Mouse (Mus musculus) thymus, postnatal 0 days (tissue): ENCODE measurements around the gene Oas2. TPM values are rescaled to one million over a fixed set of nuclear protein-coding genes. Genes with fewer than 3 reads are reported as not detected.

Experiments
- DNase-seq: peaks from one replicate; pipeline ENCODE4 v3.0.0-alpha.2; 2015; ENCODE audit warnings: low spot score
- polyA plus RNA-seq: library from polyadenylated mRNA; unstranded; fragments of >200 nt; fragmentation: Nextera tagmentation; extraction: Ambion mirVana; gene quantifications from 2 replicates; pipeline ENCODE4 v1.2.1, GENCODE M21; 2015

The Oas2 gene
- polyA plus RNA-seq, 1 experiment from 2014 or later: 0.86 TPM

- peak; percentile 53 for DNase-seq
These were observed 52.8 kb downstream of the Oas2 start for GRCm38 (mm10) chr5:120696865-120697264.

- peak; percentile 51 for DNase-seq
These were observed 53.5 kb downstream of the Oas2 start for GRCm38 (mm10) chr5:120696057-120696743.

GRCm38 (mm10) chr5:120694695-120695074 is 55.0 kb downstream of the Oas2 start:
- no peak for DNase-seq

GRCm38 (mm10) chr5:120693931-120694694 is 55.5 kb downstream of the Oas2 start:
- no peak for DNase-seq

- DNase-seq: no peak
These were observed 57.6 kb downstream of the Oas2 start for GRCm38 (mm10) chr5:120692034-120692433.

GRCm38 (mm10) chr5:120690417-120690816 is 59.2 kb downstream of the Oas2 start:
- no peak for DNase-seq

- DNase-seq: peak; percentile 61
These were observed 61.2 kb downstream of the Oas2 start for GRCm38 (mm10) chr5:120688434-120688833.

- DNase-seq: no peak
These were observed 61.8 kb downstream of the Oas2 start for GRCm38 (mm10) chr5:120687897-120688296.

- DNase-seq: no peak
These were observed 62.2 kb downstream of the Oas2 start for GRCm38 (mm10) chr5:120687484-120687851.

- no peak for DNase-seq
These were observed 62.7 kb downstream of the Oas2 start for GRCm38 (mm10) chr5:120686749-120687483.

GRCm38 (mm10) chr5:120685678-120686077 is 64.0 kb downstream of the Oas2 start:
- DNase-seq: peak; percentile 89

GRCm38 (mm10) chr5:120682982-120683771 is 66.5 kb downstream of the Oas2 start:
- DNase-seq: peak; percentile 68

- no peak for DNase-seq
These were observed 68.7 kb downstream of the Oas2 start for GRCm38 (mm10) chr5:120680918-120681317.

Other genes with a start within 250 kb of the Oas2 start
- gene Plbd2, start 246.2 kb downstream of the Oas2 start, polyA plus RNA-seq: 31.0 and 33.9 TPM in 2 replicates
- 4.6 and 5.0 TPM in 2 replicates for gene Slc8b1, start 238.7 kb downstream of the Oas2 start, polyA plus RNA-seq
- gene Tpcn1, start 161.2 kb downstream of the Oas2 start, polyA plus RNA-seq: 33.3 and 48.6 TPM in 2 replicates
- 1.5 and 1.7 TPM in 2 replicates for gene Iqcd, start 160.8 kb downstream of the Oas2 start, polyA plus RNA-seq
- gene Rita1, start 137.3 kb downstream of the Oas2 start, polyA plus RNA-seq: 10.7 TPM in 2 replicates
- 106 and 108 TPM in 2 replicates for gene Ddx54, start 137.1 kb downstream of the Oas2 start, polyA plus RNA-seq
- gene Cfap73, start 115.6 kb downstream of the Oas2 start, polyA plus RNA-seq: 0.23 and 0.30 TPM in 2 replicates
- gene Rasal1, start 101.0 kb downstream of the Oas2 start, polyA plus RNA-seq: 11.4 and 11.8 TPM in 2 replicates
- 43.4 and 43.7 TPM in 2 replicates for gene Dtx1, start 37.9 kb downstream of the Oas2 start, polyA plus RNA-seq
- gene Oas3, start 27.8 kb upstream of the Oas2 start, polyA plus RNA-seq: 1.7 and 1.9 TPM in 2 replicates
- 0.39 and 0.64 TPM in 2 replicates for gene Oas1e, start 45.7 kb upstream of the Oas2 start, polyA plus RNA-seq
- gene Oas1c, start 62.7 kb upstream of the Oas2 start, polyA plus RNA-seq: 1.9 and 2.1 TPM in 2 replicates
- 0.42 and 0.44 TPM in 2 replicates for gene Oas1f, start 97.5 kb upstream of the Oas2 start, polyA plus RNA-seq
- gene Oas1h, start 111.6 kb upstream of the Oas2 start, polyA plus RNA-seq: 0.19 and 0.52 TPM in 2 replicates
- gene Oas1g, start 137.8 kb upstream of the Oas2 start, polyA plus RNA-seq: 5.6 and 6.5 TPM in 2 replicates
- gene Oas1a, start 157.7 kb upstream of the Oas2 start, polyA plus RNA-seq: 12.9 and 15.4 TPM in 2 replicates
- 0.66 TPM in 2 replicates for gene Oas1d, start 164.7 kb upstream of the Oas2 start, polyA plus RNA-seq